Mouse (Mus musculus): Measurements from ENCODE around the gene Hfe2.
"Not testable (repeated sequence)": the region's sequence is repeated elsewhere in the genome, so short reads cannot be mapped to it uniquely, and the experiment has no call there.

DNA sequence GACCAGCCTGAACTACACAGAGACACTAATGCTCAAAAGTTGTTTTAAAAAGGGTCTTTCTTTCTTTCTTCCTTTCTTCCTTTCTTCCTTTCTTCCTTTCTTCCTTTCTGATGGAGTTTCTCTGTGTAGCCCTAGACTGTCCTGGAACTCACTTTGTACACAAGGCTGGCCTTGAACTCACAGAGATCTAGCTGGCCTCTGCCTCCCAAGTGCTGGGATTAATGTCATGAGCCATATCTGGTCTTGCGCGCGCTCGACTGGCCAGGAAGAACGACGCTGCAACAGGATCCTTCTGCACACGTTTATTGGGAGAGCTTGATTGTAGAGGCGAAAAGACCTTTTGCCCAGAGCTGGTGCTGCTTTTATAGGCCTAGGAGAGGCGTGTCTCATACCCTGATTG, 17.0 kb upstream of the Hfe2 start:
- TF ChIP-seq CTCF (IDR thresholded peaks at IDR 0.05; ENCODE audit: low read depth); EP300 (optimal IDR thresholded peaks at IDR 0.05): not testable (repeated sequence)
